Mouse (Mus musculus) lung, postnatal 36 days (tissue): ENCODE data around the gene Txn2.
"Not testable (repeated sequence)": the region's sequence is repeated elsewhere in the genome, so short reads cannot be mapped to it uniquely, and the experiment has no call there.

Experiments used
- DNase-seq: peaks from one replicate; pipeline ENCODE4 v3.0.0; 2022; ENCODE audit warnings: mixed read lengths

Txn2 gene

DNA sequence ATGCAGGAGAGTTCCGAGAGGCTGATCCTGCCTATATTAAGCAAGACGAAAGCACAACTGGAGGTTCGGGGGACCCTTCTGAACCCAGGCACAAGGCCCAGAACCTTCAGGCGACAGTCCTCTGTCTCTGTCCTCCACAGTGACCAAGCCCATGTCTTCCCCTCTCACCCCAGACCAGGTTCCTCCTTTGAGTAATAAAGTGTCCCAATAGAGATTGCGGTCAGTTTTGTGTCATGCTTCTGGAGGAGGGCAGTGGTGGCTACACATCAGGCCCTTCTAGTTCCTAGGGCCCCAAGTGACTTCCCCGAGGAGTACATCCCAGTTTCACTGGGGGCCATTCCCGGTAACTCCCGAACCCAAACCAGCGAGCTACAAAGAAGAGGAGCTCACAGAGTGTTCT is 54.0 kb downstream of the Txn2 start:
- DNase-seq, result peak; percentile 60

DNA sequence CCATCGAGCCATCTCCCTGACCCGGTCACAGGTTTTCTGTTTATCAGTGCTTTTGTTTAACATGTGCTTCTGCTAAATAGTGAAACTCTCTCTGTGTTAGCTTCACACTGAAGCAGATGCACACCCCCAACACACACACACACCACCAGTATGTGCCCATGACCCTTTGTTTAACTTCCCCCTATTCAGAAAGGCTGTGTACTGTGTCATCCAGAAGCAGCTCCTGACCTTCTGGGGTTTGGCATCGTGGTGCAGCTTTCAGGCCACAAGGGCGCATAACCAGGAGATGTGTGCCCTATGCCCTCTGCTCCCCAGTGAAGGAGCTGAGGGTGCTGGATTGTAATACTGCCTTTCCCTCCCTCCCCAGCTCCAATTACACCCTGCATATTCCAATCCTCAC is 54.5 kb downstream of the Txn2 start:
- DNase-seq, result no peak

DNA sequence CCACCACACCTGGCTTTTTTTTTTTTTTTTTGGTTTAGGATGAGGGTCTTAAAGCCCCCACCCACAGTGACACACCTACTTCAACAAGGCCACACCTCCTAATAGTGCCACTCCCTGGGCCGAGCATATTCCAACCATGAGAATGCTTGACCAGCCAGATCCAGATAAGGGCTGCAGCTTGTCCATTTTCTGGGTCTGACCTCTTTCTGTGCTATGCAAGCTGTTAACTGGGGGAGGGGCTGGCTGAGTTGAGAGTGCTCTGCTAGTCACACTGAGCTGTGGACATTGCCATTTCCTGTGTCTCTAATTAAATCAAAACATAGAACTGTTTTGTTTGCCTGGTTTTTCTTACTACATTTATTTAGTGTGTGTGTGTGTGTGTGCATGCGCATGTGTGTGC is 55.2 kb downstream of the Txn2 start:
- DNase-seq, result no peak

DNA sequence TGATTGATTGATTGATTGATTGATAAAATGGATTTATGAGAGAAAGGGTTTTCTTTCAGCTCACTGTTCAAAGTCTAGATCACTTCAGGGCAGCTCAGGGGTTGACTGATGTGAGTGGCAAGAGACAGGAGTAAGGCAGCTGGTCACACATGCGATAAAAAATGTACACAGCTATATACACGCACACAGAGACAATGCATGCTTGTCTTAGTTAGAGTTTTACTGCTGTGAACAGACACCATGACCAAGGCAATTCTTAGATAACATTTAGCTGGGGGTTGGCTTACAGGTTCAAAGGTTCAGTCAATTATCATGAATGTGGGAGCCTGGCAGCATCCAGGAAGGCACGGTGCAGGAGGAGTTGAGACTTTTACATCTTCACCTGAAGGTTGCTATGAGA is 55.8 kb downstream of the Txn2 start:
- DNase-seq, result no peak

DNA sequence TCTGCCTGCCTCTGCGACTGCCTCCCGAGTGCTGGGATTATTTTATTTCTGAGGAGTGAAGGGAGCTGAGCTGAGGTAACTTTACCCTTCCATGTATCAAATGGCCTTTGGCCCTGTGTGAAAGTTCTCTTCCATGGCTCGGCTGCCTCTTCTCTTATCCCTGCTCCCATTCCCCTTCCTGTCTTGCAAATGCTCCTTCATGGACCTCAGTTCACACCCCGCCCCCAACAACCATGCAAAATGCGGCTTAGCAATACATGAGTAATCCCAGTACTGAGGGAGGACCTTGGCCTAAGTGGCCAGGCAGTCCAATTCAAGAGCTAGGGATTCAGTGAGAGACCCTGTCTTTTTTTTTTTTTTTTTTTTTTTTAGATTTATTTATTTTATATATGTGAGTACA is 60.5 kb downstream of the Txn2 start:
- DNase-seq, result no peak

DNA sequence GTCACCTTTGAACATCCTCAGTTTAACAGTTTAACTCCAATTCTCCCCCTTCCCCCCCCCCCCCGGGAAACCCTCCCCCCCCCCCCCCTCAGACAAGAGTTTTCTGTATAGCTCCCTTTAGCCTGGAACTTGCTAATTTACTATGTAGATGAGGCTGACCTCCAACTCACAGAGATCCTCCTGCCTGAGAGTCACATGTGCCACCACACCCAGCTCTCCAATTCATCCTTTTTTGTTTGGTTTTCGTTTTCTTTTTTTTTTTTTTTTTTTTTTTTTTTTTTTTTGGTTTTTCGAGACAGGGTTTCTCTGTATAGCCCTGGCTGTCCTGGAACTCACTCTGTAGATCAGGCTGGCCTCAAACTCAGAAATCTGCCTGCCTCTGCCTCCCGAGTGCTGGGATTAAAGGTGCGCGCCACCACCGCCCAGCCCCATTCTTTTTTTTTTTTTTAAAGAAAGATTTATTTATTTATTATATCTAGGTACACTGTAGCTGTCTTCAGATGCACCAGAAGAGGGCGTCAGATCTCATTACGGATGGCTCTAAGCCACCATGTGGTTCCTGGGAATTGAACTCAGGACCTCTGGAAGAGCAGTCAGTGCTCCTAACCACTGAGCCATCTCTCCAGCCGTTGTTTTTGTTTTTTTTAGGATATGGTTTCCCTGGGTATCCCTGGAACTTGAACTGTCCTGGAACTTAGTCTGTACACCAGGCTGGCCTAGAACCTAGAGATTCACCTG is 61.4 kb downstream of the Txn2 start:
- not testable (repeated sequence) for DNase-seq

DNA sequence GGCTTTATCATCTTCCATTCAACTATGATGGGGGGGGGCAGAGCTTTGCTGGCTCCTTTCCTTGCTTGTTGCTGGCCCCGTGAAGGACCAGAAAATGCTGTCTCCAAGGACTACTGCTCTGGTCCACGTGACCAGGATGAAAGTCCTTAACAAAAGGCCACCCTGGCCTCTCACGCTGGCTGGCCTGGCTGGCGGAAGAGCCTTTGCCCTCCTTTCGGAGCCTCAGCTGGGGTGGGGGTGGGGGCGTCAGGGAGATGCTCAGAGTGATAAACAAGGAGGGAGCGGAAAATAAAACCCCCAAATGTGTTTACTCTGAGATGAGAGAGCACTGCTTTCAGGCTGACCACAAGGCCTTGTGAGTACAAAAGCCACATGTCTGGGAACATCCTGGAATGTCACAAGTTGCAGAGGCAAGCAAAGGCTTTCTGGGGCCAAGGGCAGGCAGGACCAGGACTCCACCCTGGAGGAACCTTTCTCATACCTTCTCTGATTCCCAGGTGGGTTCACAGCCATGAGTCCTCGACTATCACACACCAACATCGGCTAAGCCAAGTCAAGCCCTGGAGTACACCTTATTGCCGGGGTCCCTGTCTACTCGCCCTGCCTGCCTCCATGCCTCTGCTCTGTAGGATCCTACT is 62.1 kb downstream of the Txn2 start:
- no peak for DNase-seq
